Mouse (Mus musculus) heart, embryonic 16.5 days (tissue): Measurements from ENCODE around the gene Tbc1d17. TPM values are rescaled to one million over a fixed set of nuclear protein-coding genes. Genes with fewer than 3 reads are reported as not detected.

ENCODE experiments used
- ATAC-seq: fragments of 200-750 bp; cut with Nextera tagmentation; replicated peaks from 2 replicates; pipeline ENCODE4 v1.8.0; 2017; ENCODE audit warnings: moderate number of reproducible peaks; ENCODE audit not compliant: insufficient read depth, low FRiP score; ENCODE audit errors: extremely low read depth
- H3K27ac ChIP-seq: fragments of 300-500 bp; sonication (generic); 2 replicates; pipeline ENCODE4 v1.5.1; 2014; ENCODE audit warnings: mild to moderate bottlenecking, low read length, control low read depth, moderate library complexity
- H3K27me3 ChIP-seq: fragments of 300-500 bp; sonication (generic); 2 replicates; pipeline ENCODE4 v1.6.1; 2014; ENCODE audit warnings: low read length, mixed read lengths; ENCODE audit not compliant: control insufficient read depth, insufficient read depth
- H3K36me3 ChIP-seq: fragments of 300-500 bp; sonication (generic); 2 replicates; pipeline ENCODE4 v1.6.1; 2014; ENCODE audit not compliant: control insufficient read depth, insufficient read depth
- H3K4me1 ChIP-seq: fragments of 300-500 bp; sonication (generic); 2 replicates; pipeline ENCODE4 v1.6.1; 2014; ENCODE audit warnings: low read length, mixed read lengths; ENCODE audit not compliant: control insufficient read depth, insufficient read depth
- H3K4me2 ChIP-seq: fragments of 300-500 bp; sonication (generic); 2 replicates; pipeline ENCODE4 v1.6.1; 2014; ENCODE audit warnings: low read depth, mild to moderate bottlenecking, control low read depth, low read length
- H3K4me3 ChIP-seq: fragments of 300-500 bp; sonication (generic); 2 replicates; pipeline ENCODE4 v1.5.1; 2014; ENCODE audit warnings: mild to moderate bottlenecking, control low read depth, low read length
- H3K9ac ChIP-seq: fragments of 300-500 bp; sonication (generic); 2 replicates; pipeline ENCODE4 v1.6.1; 2014; ENCODE audit warnings: low read length, control low read depth
- H3K9me3 ChIP-seq: fragments of 300-500 bp; sonication (generic); replicated peaks from 2 replicates; pipeline ENCODE4 v1.6.1; 2016; ENCODE audit warnings: low read length; ENCODE audit not compliant: control insufficient read depth
- WGBS: fragments of 180-500 bp; shearing (Covaris S2); extraction: QIAGEN DNeasy Blood & Tissue Kit; methylation state at CpG from one replicate; pipeline ENCODE4 v1.1.7; 2014; 5-methylcytosine and 5-hydroxymethylcytosine counted together
- polyA plus RNA-seq: library from polyadenylated mRNA; unstranded; fragments of >200 nt; fragmentation: Nextera tagmentation; extraction: Ambion mirVana; gene quantifications from 2 replicates; pipeline ENCODE4 v1.2.1, GENCODE M21; 2015

Gene Tbc1d17
- polyA plus RNA-seq, 1 experiment from 2014 or later: 60.5 TPM

DNA sequence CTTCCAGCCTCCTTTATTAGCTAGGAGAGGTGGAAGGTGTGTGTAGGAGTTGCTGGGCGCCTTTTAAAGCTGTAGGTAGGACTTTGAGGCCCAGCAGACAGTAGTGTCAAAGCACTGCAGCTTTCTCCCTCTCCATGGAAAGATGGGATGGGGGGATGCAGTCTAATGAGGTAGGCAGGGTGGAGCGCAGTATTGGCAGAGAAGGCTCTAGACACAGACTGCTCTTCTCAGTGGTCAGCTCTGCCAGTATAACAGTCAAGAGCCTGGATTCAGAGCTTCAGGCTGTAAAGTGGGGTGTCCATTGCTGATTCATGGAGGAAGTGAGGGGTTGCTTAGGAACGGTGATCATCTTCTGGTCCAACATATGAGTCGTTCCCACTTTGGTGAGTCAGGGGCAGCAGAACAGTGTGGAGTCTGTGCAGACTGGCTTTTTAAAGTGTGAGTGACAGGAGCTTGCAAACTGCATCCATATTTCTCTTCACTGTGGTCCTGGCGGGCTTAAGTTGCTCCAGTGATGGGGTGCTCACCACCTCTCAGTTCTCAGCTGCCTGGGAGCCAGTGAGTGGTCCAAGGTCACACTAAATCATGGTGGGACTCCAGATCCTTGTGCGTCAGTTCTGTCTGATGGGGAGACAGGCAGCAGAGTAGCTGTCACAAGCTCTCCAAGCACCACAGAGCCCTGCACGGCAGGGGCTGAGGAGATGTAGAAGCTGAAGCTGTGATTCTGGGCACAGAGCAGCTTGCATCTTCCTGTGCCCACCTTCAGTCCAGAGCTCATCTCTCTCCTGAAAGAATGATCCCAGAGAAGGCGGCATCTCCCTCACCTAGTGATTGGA lies 2.1 kb upstream of the Tbc1d17 start:
- Histone ChIP-seq H3K27ac (peak overlapping the region; percentile 99), H3K9me3 (no peaks in the 10 kb centered on the region), H3K4me1 (peaks cover 37% of the 10 kb centered on the region), H3K4me3 (peak overlapping the region; percentile 85), H3K36me3 (peaks cover 7% of the 10 kb centered on the region), H3K4me2 (peak overlapping the region; percentile 85), H3K9ac (peak overlapping the region; percentile 94), H3K27me3 (no peaks in the 10 kb centered on the region)
- WGBS: 68% methylated on average over 8 of the region's 8 CpGs
- no peak for ATAC-seq

DNA sequence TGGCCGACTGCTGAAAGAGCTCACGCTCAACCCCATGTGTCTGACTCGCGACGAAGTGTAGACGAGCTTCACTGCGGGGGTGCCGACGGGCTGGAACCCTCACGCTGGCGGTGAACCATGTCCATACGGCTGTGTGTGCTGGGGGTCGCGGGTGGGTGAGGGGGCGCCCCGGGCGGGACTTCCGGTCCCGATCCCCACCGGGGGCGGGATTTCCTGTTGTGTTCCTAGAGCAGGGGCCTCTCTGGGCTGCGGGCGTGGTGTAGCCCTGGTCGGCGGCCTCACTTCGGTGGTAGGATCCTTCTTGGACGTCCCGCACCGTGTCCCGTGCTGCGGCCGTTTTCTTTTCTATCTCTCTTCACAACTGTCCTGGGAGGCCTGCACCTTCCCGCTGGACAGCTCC lies 1.3 kb upstream of the Tbc1d17 start:
- no peaks in the 10 kb centered on the region for H3K9me3 ChIP-seq
- H3K27ac ChIP-seq: peak overlapping the region; percentile 99
- H3K9ac ChIP-seq: peak overlapping the region; percentile 94
- WGBS: under 1% methylated on average over 33 of the region's 33 CpGs
- peak overlapping the region; percentile 85 for H3K4me2 ChIP-seq
- peaks cover 14% of the 10 kb centered on the region for H3K36me3 ChIP-seq
- H3K4me3 ChIP-seq: peak overlapping the region; percentile 85
- peaks cover 33% of the 10 kb centered on the region for H3K4me1 ChIP-seq
- H3K27me3 ChIP-seq: no peaks in the 10 kb centered on the region
- ATAC-seq: peak; percentile 8; the same call in 1 of the 2 replicates

DNA sequence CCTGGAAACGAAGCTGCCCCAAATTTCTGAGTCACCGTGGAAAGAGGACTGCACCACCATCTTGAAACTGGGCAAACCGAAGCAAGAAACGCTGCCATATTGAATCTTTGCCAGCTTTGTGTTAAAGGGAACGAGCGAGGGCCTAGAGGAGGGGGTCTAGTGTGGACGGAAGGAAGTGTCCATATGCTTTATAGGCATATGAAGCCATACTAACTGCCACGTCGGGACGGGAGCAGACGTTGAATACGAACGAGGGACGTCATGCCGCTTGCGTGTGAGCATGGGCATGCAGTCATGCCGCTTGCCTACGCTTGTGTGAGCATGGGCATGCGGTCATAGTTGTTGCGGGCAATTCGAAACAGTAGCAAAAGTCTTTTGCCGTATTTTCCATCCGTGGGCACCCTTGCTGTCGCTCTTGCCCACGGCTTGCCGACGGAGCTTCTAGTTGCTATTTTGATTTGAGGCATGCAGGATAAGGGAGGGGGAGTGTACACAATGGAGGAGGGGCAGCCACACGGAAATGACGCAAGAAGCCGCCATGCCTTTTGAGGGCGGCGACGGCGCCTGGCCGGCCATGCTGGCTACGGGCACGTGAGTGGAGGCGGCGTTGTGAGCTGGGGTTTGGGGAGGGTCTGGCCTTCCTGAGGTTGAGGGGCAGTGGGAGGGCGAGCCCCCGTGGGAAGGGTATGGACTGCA lies 685 bp upstream of the Tbc1d17 start:
- Histone ChIP-seq H3K4me3 (peak overlapping the region; percentile 85), H3K27ac (peak overlapping the region; percentile 99), H3K9ac (peak overlapping the region; percentile 94), H3K9me3 (no peaks in the 10 kb centered on the region), H3K4me2 (peak overlapping the region; percentile 85), H3K27me3 (no peaks in the 10 kb centered on the region), H3K36me3 (peaks cover 20% of the 10 kb centered on the region), H3K4me1 (peaks cover 30% of the 10 kb centered on the region)
- ATAC-seq: peak; percentile 58
- WGBS: under 1% methylated on average over 41 of the region's 41 CpGs

DNA sequence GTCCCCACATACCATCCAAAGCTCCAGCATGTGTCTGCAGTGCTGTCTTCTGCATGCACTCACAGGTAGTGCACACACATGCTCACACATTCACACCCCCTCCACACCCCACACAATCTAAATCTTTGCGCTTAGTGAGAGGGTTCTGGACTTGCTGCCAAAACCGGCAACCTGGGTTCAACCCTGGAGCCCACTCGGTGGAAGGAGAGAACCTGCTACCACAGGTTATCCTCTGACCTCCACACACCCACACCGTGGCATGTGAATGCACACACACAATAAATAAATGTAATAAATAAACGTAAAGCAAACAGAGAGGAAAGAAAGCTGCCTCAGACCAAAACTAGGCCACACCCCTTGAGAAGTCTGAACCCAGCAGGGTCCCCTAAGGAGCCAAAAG lies 1.1 kb downstream of the Tbc1d17 start:
- Histone ChIP-seq H3K9ac (peak overlapping the region; percentile 73), H3K4me1 (peaks cover 25% of the 10 kb centered on the region), H3K36me3 (peaks cover 33% of the 10 kb centered on the region), H3K9me3 (no peaks in the 10 kb centered on the region), H3K4me2 (peak overlapping the region; percentile 85), H3K27ac (peak overlapping the region; percentile 99; the same call in 1 of the 2 replicates), H3K4me3 (peak overlapping the region; percentile 85), H3K27me3 (no peaks in the 10 kb centered on the region)
- WGBS: 73% methylated on average over 5 of the region's 5 CpGs
- no peak for ATAC-seq

DNA sequence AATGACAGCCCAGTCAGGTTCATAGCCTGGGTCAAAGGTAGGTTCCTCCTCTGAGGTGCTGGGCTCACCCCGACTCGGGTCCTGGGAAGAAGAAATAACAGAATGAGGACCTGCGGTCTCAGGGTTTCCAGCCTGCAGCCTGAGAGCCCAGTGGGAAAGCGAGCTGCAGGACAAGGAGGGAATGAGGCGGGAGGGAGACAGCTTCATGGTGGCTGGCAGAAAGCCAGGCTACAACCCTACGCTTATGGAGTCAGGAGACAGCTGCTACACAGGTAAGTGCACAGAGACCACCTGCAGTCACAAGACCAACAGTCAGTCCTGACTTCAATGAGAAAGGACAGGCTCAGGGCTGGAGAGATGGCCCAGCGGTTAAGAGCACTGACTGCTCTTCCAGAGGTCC lies 2.1 kb downstream of the Tbc1d17 start:
- Histone ChIP-seq H3K36me3 (peaks cover 37% of the 10 kb centered on the region), H3K4me2 (no peak overlapping the region), H3K4me1 (peaks cover 21% of the 10 kb centered on the region), H3K4me3 (no peak overlapping the region), H3K27ac (no peak overlapping the region), H3K27me3 (no peaks in the 10 kb centered on the region), H3K9me3 (no peaks in the 10 kb centered on the region), H3K9ac (no peak overlapping the region)
- 91% methylated on average over 7 of the region's 7 CpGs for WGBS
- no peak for ATAC-seq

DNA sequence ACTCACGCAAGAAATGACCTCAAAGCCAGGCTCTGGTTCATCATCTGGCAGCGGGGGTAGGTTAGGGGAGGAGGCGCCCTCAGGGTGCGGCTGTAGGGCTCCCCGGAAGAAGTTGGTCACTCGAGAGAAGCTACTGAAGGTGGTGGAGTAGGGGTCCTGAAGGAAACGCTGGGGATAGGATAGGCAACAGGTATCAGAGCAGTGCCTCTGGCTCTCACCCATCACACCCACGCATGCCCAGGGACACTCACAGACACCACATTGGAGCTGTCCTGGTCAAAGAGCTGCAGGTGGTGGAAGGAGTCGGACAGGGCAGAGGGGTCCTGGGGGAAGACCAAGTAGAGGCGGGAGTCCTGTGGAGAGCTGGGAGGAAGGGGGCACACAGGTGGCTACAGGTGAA lies 3.9 kb downstream of the Tbc1d17 start:
- Histone ChIP-seq H3K4me2 (no peak overlapping the region), H3K4me3 (no peak overlapping the region), H3K27ac (no peak overlapping the region), H3K9me3 (no peaks in the 10 kb centered on the region), H3K36me3 (peaks cover 49% of the 10 kb centered on the region), H3K4me1 (peaks cover 12% of the 10 kb centered on the region), H3K9ac (no peak overlapping the region), H3K27me3 (peaks cover 6% of the 10 kb centered on the region; the same call in 1 of the 2 replicates)
- 95% methylated on average over 10 of the region's 10 CpGs for WGBS
- no peak for ATAC-seq

DNA sequence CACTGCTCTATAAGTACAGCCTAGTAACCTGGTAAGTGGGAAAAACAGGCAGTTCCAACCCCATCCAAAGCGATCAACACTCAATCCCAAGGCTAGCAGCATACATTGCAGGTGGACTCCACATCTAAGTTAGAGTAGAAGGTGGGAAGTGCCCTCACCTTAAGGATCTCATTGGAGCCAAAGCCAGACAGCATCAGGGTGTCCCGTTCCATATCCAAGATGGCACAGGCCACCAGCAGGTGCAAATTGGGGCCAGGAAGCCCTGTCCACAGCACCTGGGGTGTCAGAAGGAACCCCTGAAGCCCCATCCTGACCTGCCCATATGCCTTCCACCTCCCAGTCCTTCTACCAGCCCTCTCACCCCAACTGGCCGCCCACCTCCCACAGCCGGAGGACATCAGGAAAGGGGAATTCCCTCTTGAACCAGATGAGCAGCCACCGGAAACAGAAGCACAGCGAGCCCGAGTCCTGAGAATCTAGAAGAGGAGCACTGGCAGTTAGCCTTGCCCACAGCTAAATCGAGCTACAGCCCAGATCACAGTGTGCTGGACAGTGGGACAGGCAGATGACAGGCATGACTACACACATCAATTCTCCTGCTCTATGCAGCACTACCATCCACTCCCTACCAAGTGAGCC lies 6.9 kb downstream of the Tbc1d17 start:
- Histone ChIP-seq H3K36me3 (peaks cover 49% of the 10 kb centered on the region), H3K9ac (no peak overlapping the region), H3K4me2 (no peak overlapping the region), H3K27me3 (peaks cover 10% of the 10 kb centered on the region; the same call in 1 of the 2 replicates), H3K4me3 (no peak overlapping the region), H3K27ac (no peak overlapping the region), H3K9me3 (no peaks in the 10 kb centered on the region), H3K4me1 (peaks cover 13% of the 10 kb centered on the region)
- ATAC-seq: no peak
- WGBS: 84% methylated on average over 8 of the region's 8 CpGs

DNA sequence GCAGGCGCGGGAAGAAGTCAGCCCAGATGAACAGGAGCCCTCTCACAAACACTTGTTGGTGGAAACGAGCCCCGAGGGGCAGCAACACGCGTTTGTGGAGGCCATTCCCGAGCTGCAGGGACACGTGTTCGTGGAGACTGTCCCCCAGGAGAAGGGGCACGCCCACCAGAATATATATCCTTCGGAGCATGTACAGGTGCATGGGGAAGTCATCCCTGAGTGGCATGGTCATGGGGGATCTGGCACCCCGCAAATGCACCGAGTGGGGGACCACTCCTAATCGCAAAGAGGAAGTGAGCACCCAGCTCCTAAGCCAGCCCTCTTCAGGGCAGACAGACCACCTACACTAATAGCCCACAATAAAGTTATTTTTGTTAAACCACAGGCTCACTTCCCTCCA lies 8.5 kb downstream of the Tbc1d17 start:
- Histone ChIP-seq H3K4me3 (no peak overlapping the region), H3K27ac (no peak overlapping the region), H3K9ac (no peak overlapping the region), H3K4me2 (no peak overlapping the region), H3K36me3 (peaks cover 38% of the 10 kb centered on the region), H3K27me3 (peaks cover 10% of the 10 kb centered on the region; the same call in 1 of the 2 replicates), H3K9me3 (no peaks in the 10 kb centered on the region), H3K4me1 (peaks cover 13% of the 10 kb centered on the region)
- WGBS: 53% methylated on average over 14 of the region's 14 CpGs
- no peak for ATAC-seq
